Mouse (Mus musculus): ENCODE data around the gene Aurkb.

GRCm38 (mm10) chr11:69074776-69075069 lies 29.3 kb downstream of the Aurkb start:
- no peak for TF ChIP-seq CTCF (IDR thresholded peaks at IDR 0.05; ENCODE audit: extremely low read depth, insufficient read depth, insufficient read length, insufficient replicate concordance)
- TF ChIP-seq POLR2A (IDR thresholded peaks at IDR 0.05; ENCODE audit: low read depth, low read length), result no peak
